Mouse (Mus musculus) cerebellum, adult 2 months (tissue): ENCODE data around the gene Tln2.

ENCODE experiments used
- CTCF ChIP-seq: fragments of 200-500 bp; IDR thresholded peaks from 2 replicates; pipeline ENCODE4 v1.5.1; 2011; ENCODE audit warnings: low read depth, mild to moderate bottlenecking, control low read depth, low read length, moderate library complexity, borderline replicate concordance; ENCODE audit not compliant: insufficient read depth
- POLR2A ChIP-seq: fragments of 200-500 bp; IDR thresholded peaks from 2 replicates; pipeline ENCODE4 v1.6.1; 2011; ENCODE audit warnings: low read length, control low read depth, borderline replicate concordance; ENCODE audit not compliant: insufficient read depth

DNA sequence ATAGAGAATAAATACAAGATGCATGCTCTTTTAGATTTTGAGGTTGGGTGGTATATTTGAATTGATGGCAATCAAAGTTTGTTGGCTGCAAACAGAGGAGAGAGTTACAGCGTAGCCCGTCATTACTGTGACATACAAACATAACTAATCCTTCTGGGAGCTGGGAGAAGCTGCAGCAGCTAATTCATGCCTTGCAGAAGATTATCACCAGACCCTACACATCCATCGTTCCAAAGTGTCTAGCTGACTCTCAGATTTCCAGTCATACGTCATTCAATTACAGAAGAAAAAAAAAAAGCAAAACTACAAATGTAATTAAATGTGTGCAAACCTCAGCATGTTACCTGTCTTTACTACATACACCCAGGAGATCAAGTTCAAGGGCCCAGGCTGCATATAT is 372.3 kb downstream of the Tln2 start:
- TF ChIP-seq CTCF (no peak), POLR2A (no peak)
